Comparison of ENCODE assay signal across 8 mouse cellular contexts in genomic region chr11:115630532-115631504, GRCm38 (mm10). TPM values are rescaled to one million over a fixed set of nuclear protein-coding genes. Genes with fewer than 3 reads are reported as not detected.
A peak's percentile ranks its signal among the peaks of the same experiment; 100 is the strongest.
DNase-seq lines count a peak whose midpoint lies in the region; ATAC-seq and TF ChIP-seq lines count a peak whose summit lies in the region.

No protein-coding gene starts in this region.

- H3K27ac ChIP-seq in kidney, embryonic 14.5 days (ENCODE audit: low read depth, low read length) = no peak overlapping the region
- no peak overlapping the region for H3K27ac ChIP-seq in forebrain, embryonic 15.5 days (replicated peaks)
- no peak overlapping the region for H3K27ac ChIP-seq in hindbrain, embryonic 12.5 days

- peaks cover 2% of the 10 kb centered on the region; the same call in 1 of the 2 replicates for H3K4me1 ChIP-seq in kidney, embryonic 14.5 days (ENCODE audit: control insufficient read depth, insufficient read depth, low read length)
- H3K4me1 ChIP-seq in lung, adult 2 months (ENCODE audit: control insufficient read depth, insufficient read depth, low read length) = 0 out of 2 replicates have a peak, but pooled peaks cover 2% of the 10 kb centered on the region
- H3K4me1 ChIP-seq in forebrain, embryonic 15.5 days = peaks cover 23% of the 10 kb centered on the region
- peaks cover 10% of the 10 kb centered on the region for H3K4me1 ChIP-seq in hindbrain, embryonic 12.5 days

- H3K27me3 ChIP-seq in kidney, embryonic 14.5 days (ENCODE audit: control insufficient read depth, insufficient read depth, low read length) = no peaks in the 10 kb centered on the region
- H3K27me3 ChIP-seq in forebrain, embryonic 15.5 days = no peaks in the 10 kb centered on the region
- H3K27me3 ChIP-seq in hindbrain, embryonic 12.5 days = no peaks in the 10 kb centered on the region

- H3K4me3 ChIP-seq in kidney, embryonic 14.5 days (ENCODE audit: low read length) = no peak overlapping the region
- H3K4me3 ChIP-seq in lung, adult 2 months (replicated peaks; ENCODE audit: extremely low read depth, low read depth, low read length) = peak overlapping the region; percentile 15
- H3K4me3 ChIP-seq in forebrain, embryonic 15.5 days = no peak overlapping the region
- H3K4me3 ChIP-seq in hindbrain, embryonic 12.5 days = no peak overlapping the region

- DNase-seq in kidney, postnatal 10 days = peak; percentile 51
- peak; percentile 56 for DNase-seq in lung, adult 2 months
- DNase-seq in spleen, postnatal 4 days (ENCODE audit: low spot score in 2 of 2) = peak; percentile 73 to 79
- DNase-seq in ovary, adult 18-20 months (ENCODE audit: low spot score) = no peak

- ATAC-seq in kidney, embryonic 14.5 days (ENCODE audit: low FRiP score, low TSS enrichment) = no peak
- peak; percentile 46 for ATAC-seq in common myeloid progenitor, adult 5-6 weeks (replicated peaks; ENCODE audit: low read depth, poor library complexity, severe bottlenecking)
- no peak for ATAC-seq in forebrain, embryonic 15.5 days (replicated peaks)
- ATAC-seq in hindbrain, embryonic 12.5 days (ENCODE audit: low FRiP score) = no peak

- TF ChIP-seq POLR2A in lung, adult 2 months (IDR thresholded peaks at IDR 0.05; ENCODE audit: borderline replicate concordance, extremely low read depth, low read depth, low read length) = no peak

- TF ChIP-seq CTCF in lung, adult 2 months (IDR thresholded peaks at IDR 0.05; ENCODE audit: insufficient read depth, low read length) = no peak

- no peak overlapping the region for H3K9ac ChIP-seq in kidney, embryonic 14.5 days (ENCODE audit: low read depth, low read length)
- no peak overlapping the region for H3K9ac ChIP-seq in forebrain, embryonic 15.5 days (replicated peaks)
- H3K9ac ChIP-seq in hindbrain, embryonic 12.5 days = no peak overlapping the region

- 51% methylated on average over 16 of the region's 16 CpGs for WGBS in kidney, embryonic 14.5 days
- 35% methylated on average over 16 of the region's 16 CpGs for WGBS in lung, adult 2 months
- WGBS in forebrain, embryonic 15.5 days = 50% methylated on average over 16 of the region's 16 CpGs
- WGBS in hindbrain, embryonic 12.5 days = 52% methylated on average over 16 of the region's 16 CpGs

- H3K9me3 ChIP-seq in kidney, embryonic 14.5 days (ENCODE audit: control insufficient read depth, low read length) = no peaks in the 10 kb centered on the region
- H3K9me3 ChIP-seq in forebrain, embryonic 15.5 days = no peaks in the 10 kb centered on the region
- H3K9me3 ChIP-seq in hindbrain, embryonic 12.5 days (replicated peaks) = no peaks in the 10 kb centered on the region

- H3K4me2 ChIP-seq in kidney, embryonic 14.5 days (replicated peaks; ENCODE audit: low read depth, low read length) = no peak overlapping the region
- no peak overlapping the region for H3K4me2 ChIP-seq in forebrain, embryonic 15.5 days (replicated peaks)
- H3K4me2 ChIP-seq in hindbrain, embryonic 12.5 days (replicated peaks) = no peak overlapping the region

- H3K36me3 ChIP-seq in kidney, embryonic 14.5 days (ENCODE audit: control insufficient read depth, insufficient read depth, low read length) = no peaks in the 10 kb centered on the region
- no peaks in the 10 kb centered on the region for H3K36me3 ChIP-seq in forebrain, embryonic 15.5 days
- H3K36me3 ChIP-seq in hindbrain, embryonic 12.5 days = no peaks in the 10 kb centered on the region

RNA-seq across cellular contexts. Expression of gene Slc25a19, which starts 2.7 kb away (rescaled TPM):
- polyA plus RNA-seq in kidney, embryonic 14.5 days (2014; fragmentation: Nextera tagmentation; extraction: Ambion mirVana) = 35.3 and 40.8 TPM in 2 replicates
- total RNA-seq in common myeloid progenitor, adult 5-6 weeks (2017) = 22.3 and 28.1 TPM in 2 replicates
- 38.4 and 45.9 TPM in 2 replicates for polyA plus RNA-seq in lung, adult 2 months (2012; rRNA removed)
- 55.3 and 56.1 TPM in 2 replicates for polyA plus RNA-seq in forebrain, embryonic 15.5 days (2015; fragmentation: Nextera tagmentation; extraction: Ambion mirVana)
- polyA plus RNA-seq in hindbrain, embryonic 12.5 days (2016; fragmentation: Nextera tagmentation; extraction: Ambion mirVana) = 24.7 and 26.5 TPM in 2 replicates

RNA-seq across cellular contexts. Expression of gene Mif4gd, which starts 18.0 kb away (rescaled TPM):
- polyA plus RNA-seq in kidney, embryonic 14.5 days (2014; fragmentation: Nextera tagmentation; extraction: Ambion mirVana) = 33.3 and 33.6 TPM in 2 replicates
- total RNA-seq in common myeloid progenitor, adult 5-6 weeks (2017) = 20.3 and 26.9 TPM in 2 replicates
- 82.0 and 108 TPM in 2 replicates for polyA plus RNA-seq in lung, adult 2 months (2012; rRNA removed)
- polyA plus RNA-seq in forebrain, embryonic 15.5 days (2015; fragmentation: Nextera tagmentation; extraction: Ambion mirVana) = 9.1 and 11.4 TPM in 2 replicates
- 12.0 and 12.4 TPM in 2 replicates for polyA plus RNA-seq in hindbrain, embryonic 12.5 days (2016; fragmentation: Nextera tagmentation; extraction: Ambion mirVana)

RNA-seq across cellular contexts. Expression of gene Gga3, which starts 27.0 kb away (rescaled TPM):
- polyA plus RNA-seq in kidney, embryonic 14.5 days (2014; fragmentation: Nextera tagmentation; extraction: Ambion mirVana) = 14.4 and 22.7 TPM in 2 replicates
- total RNA-seq in common myeloid progenitor, adult 5-6 weeks (2017) = 21.3 and 38.2 TPM in 2 replicates
- polyA plus RNA-seq in lung, adult 2 months (2012; rRNA removed) = 28.9 and 40.4 TPM in 2 replicates
- 28.1 and 28.2 TPM in 2 replicates for polyA plus RNA-seq in forebrain, embryonic 15.5 days (2015; fragmentation: Nextera tagmentation; extraction: Ambion mirVana)
- 30.3 and 33.7 TPM in 2 replicates for polyA plus RNA-seq in hindbrain, embryonic 12.5 days (2016; fragmentation: Nextera tagmentation; extraction: Ambion mirVana)

RNA-seq across cellular contexts. Expression of gene Mrps7, which starts 27.1 kb away (rescaled TPM):
- 99.7 and 100 TPM in 2 replicates for polyA plus RNA-seq in kidney, embryonic 14.5 days (2014; fragmentation: Nextera tagmentation; extraction: Ambion mirVana)
- 31.7 and 39.0 TPM in 2 replicates for total RNA-seq in common myeloid progenitor, adult 5-6 weeks (2017)
- polyA plus RNA-seq in lung, adult 2 months (2012; rRNA removed) = 13.0 and 15.8 TPM in 2 replicates
- polyA plus RNA-seq in forebrain, embryonic 15.5 days (2015; fragmentation: Nextera tagmentation; extraction: Ambion mirVana) = 70.3 and 73.6 TPM in 2 replicates
- 86.0 and 86.6 TPM in 2 replicates for polyA plus RNA-seq in hindbrain, embryonic 12.5 days (2016; fragmentation: Nextera tagmentation; extraction: Ambion mirVana)
